Mouse (Mus musculus) T-helper 1 cell (primary cell): ENCODE results near the gene Vwa7.

Experiments
- in situ Hi-C: fragments of 300-600 bp; cut with MboI, MseI; formaldehyde crosslinking; loops from one replicate; pipeline ENCODE4 v1.15.1; 2025; ENCODE audit warnings: high pct_unique_total_duplicates

The Vwa7 gene

DNA sequence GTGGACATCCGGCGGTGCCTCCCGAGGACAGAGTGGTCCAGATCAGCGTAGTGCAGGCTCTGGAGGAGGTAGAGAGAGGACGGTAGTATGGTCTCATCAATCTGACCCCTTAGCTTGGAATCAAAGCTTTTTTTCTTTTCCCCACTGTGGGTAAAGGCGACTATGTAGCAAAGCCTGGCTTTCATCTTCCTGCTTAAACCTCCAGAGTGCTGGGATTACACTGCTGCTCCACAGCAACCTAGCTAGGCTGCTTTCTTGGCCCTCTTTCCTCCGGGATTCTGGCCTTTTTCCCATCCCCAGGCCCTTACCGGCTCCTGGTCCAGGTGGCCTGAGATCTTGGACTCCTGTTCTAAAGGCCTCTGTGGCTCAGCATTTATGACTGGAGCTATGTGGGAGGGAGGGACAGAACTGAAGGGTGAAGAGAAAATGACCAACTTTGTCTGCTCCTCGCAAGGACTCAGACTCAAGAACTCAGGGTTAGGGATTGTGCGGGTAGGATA, 48.0 kb downstream of the Vwa7 start:
- in situ Hi-C loops, result loop anchor here (5.0 kb wide), 1 partner anchor 42 kb away; no protein-coding TSS in a partner anchor

DNA sequence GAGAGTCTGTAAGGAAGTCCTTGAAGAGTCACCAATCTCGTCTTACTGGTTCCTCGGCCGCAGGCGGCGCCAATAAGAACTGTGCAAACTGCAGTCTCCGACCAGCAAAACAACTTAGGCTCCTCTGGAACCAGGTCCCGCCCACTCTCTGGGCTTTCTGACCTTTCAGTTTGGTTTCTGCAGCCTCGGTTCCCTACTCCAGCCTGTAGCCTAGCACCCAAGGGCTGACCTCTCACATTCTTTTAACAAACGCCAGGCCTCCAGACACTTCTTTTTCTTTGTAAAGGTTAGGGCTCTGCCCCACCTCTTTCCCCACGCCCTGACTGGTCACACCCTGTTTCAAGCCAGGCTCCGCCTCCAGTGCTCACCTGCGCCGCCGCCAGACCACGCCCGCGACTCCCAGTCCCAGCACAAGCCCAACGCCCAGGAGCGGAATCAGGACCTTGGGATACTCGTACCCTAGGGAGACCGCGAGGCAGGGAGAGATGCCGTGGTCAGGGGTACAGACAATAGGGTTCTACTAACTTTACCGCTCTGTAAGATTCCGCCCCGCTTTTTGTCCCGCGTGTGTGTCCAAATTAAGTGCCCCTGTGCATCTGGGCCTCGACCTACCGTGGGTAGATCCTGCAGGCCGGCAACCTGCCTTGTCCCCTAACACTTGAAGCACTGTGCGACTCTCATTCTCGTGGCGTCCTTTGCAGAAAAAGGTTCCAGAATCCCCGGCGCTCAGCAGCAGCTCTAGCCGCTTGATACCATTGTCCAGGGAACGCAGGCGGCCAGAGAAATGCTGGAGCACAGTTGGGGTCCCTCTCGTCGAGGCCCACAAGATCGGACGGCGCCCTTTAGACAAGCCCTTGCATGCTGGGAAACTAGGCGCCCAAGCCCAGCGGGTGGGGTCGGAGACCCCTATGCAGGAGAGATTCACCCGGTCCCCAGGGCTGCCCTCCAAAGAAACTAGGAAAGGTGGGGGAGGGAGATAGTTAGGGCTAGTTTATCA, 48.9 kb downstream of the Vwa7 start, which contains the start of gene Ly6g6c:
TSS of gene Ly6g6c (plus strand) at position 438 of the 997 bp plus-strand sequence.
- in situ Hi-C loops, result loop anchor here (5.0 kb wide), 1 partner anchor 43 kb away; no protein-coding TSS in a partner anchor

DNA sequence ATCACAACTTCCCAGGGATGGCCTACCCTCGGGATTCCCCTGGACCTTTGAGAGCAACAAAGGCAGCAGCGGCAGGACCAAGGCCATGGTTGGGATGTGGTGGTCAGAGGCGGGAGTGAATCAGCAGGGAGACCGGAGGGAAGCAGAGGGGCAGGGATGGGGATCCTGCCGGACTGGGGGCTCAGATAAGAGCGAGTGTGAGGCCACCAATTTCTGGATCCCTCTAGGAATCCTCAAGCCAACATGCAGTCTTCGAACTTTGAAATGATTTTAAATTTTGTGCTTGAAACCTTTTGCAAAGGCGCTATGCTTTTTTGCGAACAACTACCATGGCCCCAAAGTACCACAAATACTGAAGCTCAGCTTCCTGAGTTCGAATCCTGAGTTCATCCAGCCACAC, 49.7 kb downstream of the Vwa7 start, which contains the start of gene Mpig6b:
TSS of gene Mpig6b (minus strand) at position 101 of the 400 bp plus-strand sequence.
- in situ Hi-C loops, result no loop called here

DNA sequence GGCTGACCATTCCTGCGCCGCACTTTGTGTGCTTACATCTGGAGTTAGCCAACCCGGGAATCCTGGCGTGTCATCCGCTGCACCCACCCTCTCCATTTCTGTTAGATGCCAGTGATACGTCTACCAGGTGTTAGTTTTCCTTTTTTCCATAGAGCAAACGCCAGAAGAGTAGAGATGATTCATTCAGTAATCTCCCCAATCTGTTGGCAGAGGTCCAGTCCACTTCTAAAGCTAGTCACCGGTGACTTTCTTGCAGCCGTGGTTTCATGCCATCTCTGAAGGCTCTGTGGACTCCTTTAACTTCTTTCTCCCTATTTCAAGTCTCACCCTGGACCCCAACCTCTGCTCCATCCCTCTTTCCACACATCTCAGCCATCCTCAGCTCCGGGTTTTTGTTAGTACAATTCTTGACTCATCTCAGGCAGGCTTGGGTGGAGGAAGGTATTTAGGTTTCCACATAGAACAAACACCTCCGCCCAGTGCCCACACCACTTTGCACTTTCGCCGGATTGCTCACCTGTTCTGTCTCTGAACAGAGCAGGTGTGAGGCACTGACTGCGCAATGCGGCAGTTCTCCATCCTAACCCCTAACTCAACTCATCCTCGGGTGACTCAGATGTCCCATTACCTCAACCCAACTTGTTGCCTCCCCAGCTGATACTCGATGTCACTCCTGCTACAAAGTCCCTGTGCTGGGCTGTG, 52.0 kb downstream of the Vwa7 start:
- in situ Hi-C loops, result no loop called here

DNA sequence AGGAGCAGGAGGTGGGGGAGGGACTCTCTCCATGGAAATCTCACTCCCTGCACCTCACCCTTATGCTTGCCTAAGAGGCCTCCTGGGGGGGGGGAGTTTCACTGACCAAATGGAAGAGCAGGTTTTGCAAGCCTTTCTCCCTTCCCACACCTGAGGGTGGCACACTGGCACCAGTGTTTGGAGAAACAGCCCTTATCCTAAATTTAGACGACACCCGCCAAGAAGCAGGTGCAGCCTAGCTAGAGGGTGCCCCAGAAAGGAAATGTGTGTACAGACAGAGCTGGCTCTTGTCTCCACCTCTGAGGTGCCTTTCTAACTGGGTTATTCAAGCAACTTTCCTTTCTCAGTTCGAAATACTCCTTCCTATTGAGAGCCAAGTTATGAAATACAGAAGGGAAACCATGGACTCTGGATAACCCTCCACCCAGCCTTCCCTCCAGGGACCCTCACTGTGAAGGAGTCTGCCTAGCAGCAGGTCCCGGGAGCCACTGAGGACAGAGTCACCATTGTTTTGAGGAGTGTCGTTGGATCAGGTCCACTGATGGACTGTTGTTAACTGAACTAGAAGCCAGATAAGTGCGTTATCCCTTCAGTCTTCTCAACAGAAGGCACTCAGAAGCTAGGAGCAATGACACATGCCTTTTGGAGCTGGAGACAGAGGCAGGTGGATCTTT, 54.3 kb downstream of the Vwa7 start:
- in situ Hi-C loops, result no loop called here

DNA sequence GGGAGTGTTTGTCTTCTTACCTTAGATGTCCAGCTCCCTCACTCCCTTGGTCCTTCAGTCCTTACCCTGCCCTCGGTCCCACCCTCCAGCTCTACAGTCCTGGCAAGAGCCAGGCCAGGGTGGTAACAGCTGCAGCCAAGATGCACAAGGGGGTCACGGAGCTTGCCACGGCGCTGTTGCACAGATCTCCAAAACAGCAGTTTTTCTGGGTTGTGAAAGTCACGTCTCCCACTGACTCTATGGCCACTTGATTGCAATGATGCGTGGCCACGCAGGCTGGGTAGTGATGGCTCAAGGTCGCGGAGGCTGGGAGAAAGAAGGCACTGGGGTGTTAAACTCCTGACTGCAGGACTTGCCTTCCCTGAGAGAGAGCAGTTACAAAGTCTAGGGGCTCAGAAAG, 55.1 kb downstream of the Vwa7 start:
- in situ Hi-C loops, result no loop called here

DNA sequence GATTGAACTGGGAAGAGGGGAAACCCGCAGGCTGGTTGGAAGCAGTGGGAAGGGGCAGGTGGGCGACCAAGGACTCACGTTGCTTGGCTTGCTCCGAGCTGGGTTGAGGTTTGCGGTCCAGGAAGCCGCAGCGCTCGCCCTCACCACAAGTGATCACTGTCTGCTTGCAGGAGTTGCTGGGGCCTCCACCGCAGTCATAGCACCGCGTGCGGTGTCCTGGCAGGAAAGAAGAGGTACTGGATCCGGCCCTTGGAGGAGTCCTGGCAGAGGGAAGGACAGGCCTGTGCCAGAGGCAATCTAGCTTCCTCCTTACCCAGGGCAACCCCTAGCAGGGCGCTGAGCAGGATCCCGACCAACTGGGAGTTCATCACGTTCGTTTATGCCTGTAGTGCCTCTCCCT, 57.7 kb downstream of the Vwa7 start:
- in situ Hi-C loops, result no loop called here
